Mouse (Mus musculus) MEL (cell line): ENCODE measurements around the gene Gfod1. TPM values are rescaled to one million over a fixed set of nuclear protein-coding genes. Genes with fewer than 3 reads are reported as not detected.

Experiments
- DNase-seq: peaks from one replicate; pipeline ENCODE4 v3.0.0; 2011; ENCODE audit warnings: low read depth, low spot score
- H3K27ac ChIP-seq: 2 replicates; pipeline ENCODE4 v1.5.1; 2012; ENCODE audit warnings: low read depth, mild to moderate bottlenecking, control low read depth, low read length, moderate library complexity; ENCODE audit not compliant: control insufficient read depth
- H3K27me3 ChIP-seq, 2 experiments: fragments of 150-350 bp in 1 of 2; sonication (generic) in 1 of 2; 2 replicates each; pipeline ENCODE4 v1.6.1; 2012; ENCODE audit warnings: low read length in 2 of 2, mild to moderate bottlenecking in 2 of 2, improper control_type of control experiment in 1 of 2, moderate library complexity in 1 of 2; ENCODE audit not compliant: insufficient read depth in 2 of 2, control insufficient read depth in 1 of 2
- H3K36me3 ChIP-seq, 2 experiments: 2 replicates each; pipeline ENCODE4 v1.6.1; 2012 to 2014; ENCODE audit warnings: low read length in 2 of 2, improper control_type of control experiment in 1 of 2, inconsistent platforms in 1 of 2, mild to moderate bottlenecking in 1 of 2; ENCODE audit not compliant: insufficient read depth in 2 of 2, control insufficient read depth in 1 of 2
- H3K4me1 ChIP-seq, 2 experiments: fragments of 150-350 bp in 1 of 2; sonication (generic) in 1 of 2; 2 replicates each; pipeline ENCODE4 v1.6.1; 2012; ENCODE audit warnings: low read length in 2 of 2, improper control_type of control experiment in 1 of 2, mild to moderate bottlenecking in 1 of 2; ENCODE audit not compliant: insufficient read depth in 2 of 2, control insufficient read depth in 1 of 2
- H3K4me3 ChIP-seq, 2 experiments: fragments of 150-350 bp in 1 of 2; sonication (generic) in 1 of 2; 2 replicates each; pipeline ENCODE4 v1.5.1; 2012; ENCODE audit warnings: low read depth in 2 of 2, low read length in 2 of 2, mild to moderate bottlenecking in 2 of 2, moderate library complexity in 2 of 2, control low read depth in 1 of 2, improper control_type of control experiment in 1 of 2; ENCODE audit not compliant: control insufficient read depth in 1 of 2, insufficient read depth in 1 of 2
- H3K79me2 ChIP-seq: 2 replicates; pipeline ENCODE4 v1.6.1; 2012; ENCODE audit warnings: mild to moderate bottlenecking, low read length, moderate library complexity; ENCODE audit not compliant: control insufficient read depth, poor library complexity, insufficient read depth
- H3K9ac ChIP-seq: 2 replicates; pipeline ENCODE4 v1.6.1; 2012; ENCODE audit warnings: low read depth, mild to moderate bottlenecking, control low read depth, low read length, moderate library complexity; ENCODE audit not compliant: control insufficient read depth, poor library complexity, severe bottlenecking
- H3K9me3 ChIP-seq: fragments of 150-350 bp; sonication (generic); replicated peaks from 2 replicates; pipeline ENCODE4 v1.6.1; 2012; ENCODE audit warnings: mild to moderate bottlenecking, low read length, improper control_type of control experiment, moderate library complexity; ENCODE audit not compliant: insufficient read depth
- CHD2 ChIP-seq: IDR thresholded peaks from 2 replicates; pipeline ENCODE4 v1.6.1; 2011; ENCODE audit warnings: low read length, improper control_type of control experiment
- CTCF ChIP-seq, 3 experiments: IDR thresholded peaks in 2 of 3; conservative IDR thresholded peaks in 1 of 3; 2 replicates each; pipeline ENCODE4 v1.5.1; 2011 to 2012; ENCODE audit warnings: low read length in 3 of 3, low read depth in 2 of 3, mild to moderate bottlenecking in 2 of 3, improper control_type of control experiment in 1 of 3, inconsistent platforms in 1 of 3, mixed read lengths in 1 of 3, moderate library complexity in 1 of 3; ENCODE audit not compliant: control insufficient read depth in 1 of 3, insufficient read depth in 1 of 3, poor library complexity in 1 of 3, severe bottlenecking in 1 of 3
- E2F4 ChIP-seq: IDR thresholded peaks from 2 replicates; pipeline ENCODE4 v1.6.1; 2011; ENCODE audit warnings: low read depth, low read length, improper control_type of control experiment, borderline replicate concordance
- EP300 ChIP-seq, 2 experiments: IDR thresholded peaks; 2 replicates each; pipeline ENCODE4 v1.6.1; 2011; ENCODE audit warnings: improper control_type of control experiment in 2 of 2, low read length in 2 of 2, low read depth in 1 of 2, mild to moderate bottlenecking in 1 of 2
- ETS1 ChIP-seq: IDR thresholded peaks from 2 replicates; pipeline ENCODE4 v1.6.1; 2012; ENCODE audit warnings: low read depth, mild to moderate bottlenecking, inconsistent platforms, low read length, improper control_type of control experiment, moderate library complexity
- GATA1 ChIP-seq: IDR thresholded peaks from 2 replicates; pipeline ENCODE4 v1.6.1; 2011; ENCODE audit warnings: low read depth, low read length, improper control_type of control experiment
- JUND ChIP-seq: IDR thresholded peaks from 2 replicates; pipeline ENCODE4 v1.6.1; 2011; ENCODE audit warnings: low read depth, mild to moderate bottlenecking, improper control_type of control experiment, low read length
- MAX ChIP-seq: IDR thresholded peaks from 2 replicates; pipeline ENCODE4 v1.6.1; 2011; ENCODE audit warnings: low read length, improper control_type of control experiment
- MAZ ChIP-seq: IDR thresholded peaks from 2 replicates; pipeline ENCODE4 v1.6.1; 2012; ENCODE audit warnings: low read depth, mild to moderate bottlenecking, inconsistent platforms, low read length, improper control_type of control experiment
- MEF2A ChIP-seq: IDR thresholded peaks from 2 replicates; pipeline ENCODE4 v1.6.1; 2014; ENCODE audit warnings: low read depth, mild to moderate bottlenecking, inconsistent platforms, low read length, improper control_type of control experiment; ENCODE audit not compliant: poor library complexity, insufficient replicate concordance, severe bottlenecking; ENCODE audit errors: extremely low read depth
- MXI1 ChIP-seq: IDR thresholded peaks from 2 replicates; pipeline ENCODE4 v1.6.1; 2011; ENCODE audit warnings: mild to moderate bottlenecking, low read depth, low read length, improper control_type of control experiment
- MYB ChIP-seq: IDR thresholded peaks from 2 replicates; pipeline ENCODE4 v1.6.1; 2011; ENCODE audit warnings: mild to moderate bottlenecking, low read depth, low read length, improper control_type of control experiment
- MYC ChIP-seq: IDR thresholded peaks from 2 replicates; pipeline ENCODE4 v1.6.1; 2011; ENCODE audit warnings: low read depth, mild to moderate bottlenecking, low read length, improper control_type of control experiment, moderate library complexity
- NRF1 ChIP-seq: IDR thresholded peaks from 2 replicates; pipeline ENCODE4 v1.6.1; 2014; ENCODE audit warnings: low read depth, mild to moderate bottlenecking, inconsistent platforms, low read length, improper control_type of control experiment, moderate library complexity; ENCODE audit not compliant: poor library complexity, insufficient read depth, severe bottlenecking
- POLR2A ChIP-seq, 2 experiments: IDR thresholded peaks; 2 replicates each; pipeline ENCODE4 v1.6.1; 2011 to 2012; ENCODE audit warnings: low read length in 2 of 2, mild to moderate bottlenecking in 2 of 2, control low read depth in 1 of 2, improper control_type of control experiment in 1 of 2, low read depth in 1 of 2, moderate library complexity in 1 of 2; ENCODE audit not compliant: control insufficient read depth in 1 of 2, insufficient read depth in 1 of 2, poor library complexity in 1 of 2
- POLR2AphosphoS5 ChIP-seq: IDR thresholded peaks from 2 replicates; pipeline ENCODE4 v1.6.1; 2012; ENCODE audit warnings: low read depth, borderline replicate concordance, mild to moderate bottlenecking, inconsistent platforms, low read length, moderate library complexity, mixed read lengths
- RAD21 ChIP-seq: IDR thresholded peaks from 2 replicates; pipeline ENCODE4 v1.6.1; 2011; ENCODE audit warnings: mild to moderate bottlenecking, low read depth, low read length, improper control_type of control experiment
- TAL1 ChIP-seq: IDR thresholded peaks from 2 replicates; pipeline ENCODE4 v1.6.1; 2012; ENCODE audit warnings: mild to moderate bottlenecking, inconsistent platforms, low read length, moderate library complexity, mixed read lengths
- UBTF ChIP-seq: IDR thresholded peaks from 2 replicates; pipeline ENCODE4 v1.6.1; 2012; ENCODE audit warnings: low read depth, mild to moderate bottlenecking, inconsistent platforms, low read length, improper control_type of control experiment, moderate library complexity, borderline replicate concordance; ENCODE audit not compliant: insufficient read depth
- USF2 ChIP-seq, 2 experiments: IDR thresholded peaks; 2 replicates each; pipeline ENCODE4 v1.6.1; 2011 to 2012; ENCODE audit warnings: improper control_type of control experiment in 2 of 2, low read length in 2 of 2, borderline replicate concordance in 1 of 2, inconsistent platforms in 1 of 2, low read depth in 1 of 2, mild to moderate bottlenecking in 1 of 2; ENCODE audit not compliant: insufficient read depth in 1 of 2
- ZKSCAN1 ChIP-seq: IDR thresholded peaks from 2 replicates; pipeline ENCODE4 v1.6.1; 2012; ENCODE audit warnings: low read depth, mild to moderate bottlenecking, inconsistent platforms, low read length, improper control_type of control experiment, moderate library complexity
- polyA plus RNA-seq, 2 experiments: library from polyadenylated mRNA; stranded (reverse) in 1 of 2; unstranded in 1 of 2; fragments of >175 nt in 1 of 2; fragments of >200 nt in 1 of 2; gene quantifications; 2 replicates each; pipeline versions ENCODE4 v1.2.1 to v1.2.4; 2012; ENCODE audit warnings: low replicate concordance in 2 of 2, low read depth in 1 of 2; ENCODE audit not compliant: insufficient read length in 2 of 2, insufficient read depth in 1 of 2, missing spikeins in 1 of 2
- total RNA-seq: library from RNA; depleted of rRNA; stranded (reverse); fragments of 300-350 nt; gene quantifications from 2 replicates; pipeline ENCODE4 v1.2.3, GENCODE M21; 2012

The Gfod1 gene
- total and polyA plus RNA-seq, 3 experiments, result 0.27 to 0.93 TPM; not detected in 1

- TF ChIP-seq POLR2A (IDR thresholded peaks at IDR 0.05; ENCODE audit: control insufficient read depth in 1 of 2, insufficient read depth in 1 of 2, low read depth in 1 of 2, low read length in 2 of 2, poor library complexity in 1 of 2) (no peak), MXI1 (peak; percentile 50; the same call in 1 of the 2 replicates), EP300 (IDR thresholded peaks at IDR 0.05; ENCODE audit: low read depth in 1 of 2, low read length in 2 of 2) (peak; percentile 98), TAL1 (peak; percentile 96), E2F4 (no peak), MYB (peak; percentile 19; the same call in 1 of the 2 replicates), ZKSCAN1 (no peak), CTCF (IDR thresholded peaks at IDR 0.05 in 2 of 3, conservative IDR thresholded peaks at IDR 0.05 in 1 of 3; ENCODE audit: control insufficient read depth in 1 of 3, insufficient read depth in 1 of 3, low read depth in 2 of 3, low read length in 3 of 3, poor library complexity in 1 of 3, severe bottlenecking in 1 of 3) (no peak)
Measured at GRCm38 (mm10) chr13:43260731-43261130, 43.2 kb downstream of the Gfod1 start (continued).

DNA sequence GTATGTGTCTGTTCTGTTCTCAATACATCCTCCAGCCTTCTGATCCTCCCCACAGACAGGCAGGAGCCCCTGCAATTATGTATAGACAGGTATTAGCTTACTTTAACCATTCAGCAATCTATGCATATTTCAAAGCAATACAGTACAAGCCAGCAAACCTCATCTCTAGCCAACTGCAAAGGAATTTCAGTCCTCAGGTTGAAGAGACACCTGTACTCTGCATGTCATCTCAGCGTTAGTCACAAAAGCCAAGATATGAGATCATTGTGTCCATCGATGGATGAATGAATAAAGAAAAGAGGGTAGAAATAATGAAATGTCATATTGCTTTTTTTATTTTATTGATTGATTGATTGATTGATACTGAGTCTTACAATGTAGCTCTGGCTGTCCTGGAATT, 47.5 kb downstream of the Gfod1 start:
- Histone ChIP-seq H3K36me3 (peaks cover 0 to 12% of the 10 kb centered on the region in 2 experiments; a peak in 2 of 4 replicates), H3K4me3 (no peak overlapping the region), H3K9me3 (no peaks in the 10 kb centered on the region), H3K79me2 (no peaks in the 10 kb centered on the region), H3K27ac (no peak overlapping the region), H3K4me1 (peaks cover 3 to 17% of the 10 kb centered on the region in 2 experiments), H3K9ac (no peak overlapping the region), H3K27me3 (no peaks in the 10 kb centered on the region)
- DNase-seq, result no peak
- no peak for TF ChIP-seq CHD2
- no peak for TF ChIP-seq JUND
- TF ChIP-seq ETS1, result no peak
- no peak for TF ChIP-seq POLR2AphosphoS5
- TF ChIP-seq NRF1, result no peak
- no peak for TF ChIP-seq MAX
- TF ChIP-seq USF2 (IDR thresholded peaks at IDR 0.05; ENCODE audit: borderline replicate concordance in 1 of 2, insufficient read depth in 1 of 2, low read depth in 1 of 2, low read length in 2 of 2), result no peak
- no peak for TF ChIP-seq MAZ
- no peak for TF ChIP-seq MXI1
- no peak for TF ChIP-seq CTCF (IDR thresholded peaks at IDR 0.05 in 2 of 3, conservative IDR thresholded peaks at IDR 0.05 in 1 of 3; ENCODE audit: control insufficient read depth in 1 of 3, insufficient read depth in 1 of 3, low read depth in 2 of 3, low read length in 3 of 3, poor library complexity in 1 of 3, severe bottlenecking in 1 of 3)
- no peak for TF ChIP-seq GATA1
- TF ChIP-seq RAD21, result no peak
- TF ChIP-seq TAL1, result no peak
- no peak for TF ChIP-seq UBTF
- TF ChIP-seq MYC, result no peak
- no peak for TF ChIP-seq MEF2A
